Mouse (Mus musculus) splenic B cell, adult 2 months (primary cell): ENCODE results near the gene Adpgk.

ENCODE experiments used
- DNase-seq: peaks from one replicate; pipeline ENCODE4 v3.0.0-alpha.2; 2011; ENCODE audit warnings: low read depth, low spot score
- H3K27me3 ChIP-seq: 2 replicates; pipeline ENCODE4 v1.6.1; 2012; ENCODE audit warnings: mild to moderate bottlenecking, low read length, moderate library complexity, mixed read lengths; ENCODE audit not compliant: control insufficient read depth, poor library complexity, insufficient read depth, severe bottlenecking
- H3K36me3 ChIP-seq: 2 replicates; pipeline ENCODE4 v1.6.1; 2012; ENCODE audit warnings: mild to moderate bottlenecking, low read length, moderate library complexity, mixed read lengths; ENCODE audit not compliant: control insufficient read depth, poor library complexity, insufficient read depth, severe bottlenecking

Adpgk gene

GRCm38 (mm10) chr9:59280888-59281287, 10.5 kb upstream of the Adpgk start:
- Histone ChIP-seq H3K27me3 (no peaks in the 10 kb centered on the region), H3K36me3 (no peaks in the 10 kb centered on the region)
- DNase-seq, result no peak

DNA sequence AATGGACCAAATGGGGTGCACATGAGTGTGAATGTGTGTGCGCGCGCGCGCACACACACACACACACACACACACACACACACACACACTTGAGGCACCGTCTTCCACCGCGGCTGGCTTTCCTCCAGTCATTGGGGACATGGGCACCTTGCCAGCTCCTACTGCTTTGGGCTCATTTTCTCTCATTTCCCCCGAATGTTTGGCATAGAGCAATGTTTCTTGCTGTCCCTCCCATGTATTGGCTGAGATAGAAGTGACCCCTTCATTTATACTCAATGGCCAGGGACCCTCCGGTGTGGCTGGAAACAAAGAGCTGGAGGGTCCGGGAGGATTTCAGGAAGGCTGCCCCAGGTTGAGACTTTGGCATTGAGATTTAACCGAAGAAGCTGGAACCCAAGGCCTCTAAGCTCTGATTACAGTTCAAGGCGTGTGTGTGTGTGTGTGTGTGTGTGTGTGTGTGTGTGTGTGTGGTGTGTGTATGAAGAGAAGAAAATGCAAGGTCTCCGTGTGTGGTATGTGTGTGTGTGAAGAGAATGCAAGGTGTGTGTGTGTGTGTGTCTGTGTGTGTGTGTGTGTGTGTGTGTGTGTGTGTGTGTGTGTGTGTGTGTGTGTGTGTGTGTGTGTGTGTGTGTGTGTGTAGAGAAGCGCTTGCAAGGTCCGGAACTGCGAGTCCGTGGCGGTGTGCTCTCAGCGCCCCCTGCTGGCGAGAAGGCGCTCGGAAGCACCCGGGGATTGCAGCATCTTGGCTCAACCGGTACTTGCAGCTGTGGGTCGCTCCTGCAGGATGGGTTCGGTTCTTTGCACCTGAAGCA, 9.3 kb upstream of the Adpgk start:
- Histone ChIP-seq H3K27me3 (no peaks in the 10 kb centered on the region), H3K36me3 (no peaks in the 10 kb centered on the region)
- peak; percentile 83 for DNase-seq

DNA sequence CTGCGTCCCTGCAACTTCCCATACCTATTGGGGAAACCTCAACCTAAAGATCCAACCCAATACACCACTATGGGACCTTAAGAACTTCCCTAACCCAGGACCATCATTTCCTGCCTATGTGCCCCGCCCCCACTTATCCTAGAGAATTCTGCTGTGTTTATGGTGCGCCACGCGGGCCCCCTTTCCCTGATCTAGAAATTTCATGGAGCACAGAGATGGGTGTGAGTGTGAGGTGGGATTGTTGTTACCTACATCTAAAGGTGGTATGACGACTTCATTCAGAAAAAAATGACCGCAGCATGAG, 8.7 kb upstream of the Adpgk start:
- no peaks in the 10 kb centered on the region for H3K36me3 ChIP-seq
- no peaks in the 10 kb centered on the region for H3K27me3 ChIP-seq
- DNase-seq, result no peak

GRCm38 (mm10) chr9:59285614-59286013, 5.7 kb upstream of the Adpgk start:
- DNase-seq, result no peak
- Histone ChIP-seq H3K36me3 (no peaks in the 10 kb centered on the region), H3K27me3 (no peaks in the 10 kb centered on the region)

DNA sequence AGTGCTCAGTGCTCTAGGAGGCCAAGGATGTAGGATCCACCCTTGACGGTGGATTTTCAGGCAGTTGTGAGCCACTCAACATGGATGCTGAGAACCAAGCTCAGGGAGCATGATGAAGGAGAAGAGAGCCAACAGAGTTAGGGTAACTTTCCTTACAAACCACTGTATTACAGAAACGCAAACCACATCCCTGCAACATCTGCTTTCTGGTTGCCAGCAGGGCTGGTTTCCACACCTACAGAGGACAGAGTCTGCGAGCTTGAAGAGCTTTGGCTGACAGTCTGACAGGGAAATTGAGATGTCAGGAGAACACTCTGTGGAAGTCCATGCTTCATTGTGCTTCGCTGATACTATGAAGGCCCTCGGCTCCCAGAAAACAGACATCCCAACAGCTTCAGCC, 3.3 kb upstream of the Adpgk start:
- no peak for DNase-seq
- H3K36me3 ChIP-seq, result no peaks in the 10 kb centered on the region
- no peaks in the 10 kb centered on the region for H3K27me3 ChIP-seq

- H3K36me3 ChIP-seq, result no peaks in the 10 kb centered on the region
- DNase-seq, result no peak
- H3K27me3 ChIP-seq, result no peaks in the 10 kb centered on the region
Observed at GRCm38 (mm10) chr9:59288685-59289410, 2.5 kb upstream of the Adpgk start.

DNA sequence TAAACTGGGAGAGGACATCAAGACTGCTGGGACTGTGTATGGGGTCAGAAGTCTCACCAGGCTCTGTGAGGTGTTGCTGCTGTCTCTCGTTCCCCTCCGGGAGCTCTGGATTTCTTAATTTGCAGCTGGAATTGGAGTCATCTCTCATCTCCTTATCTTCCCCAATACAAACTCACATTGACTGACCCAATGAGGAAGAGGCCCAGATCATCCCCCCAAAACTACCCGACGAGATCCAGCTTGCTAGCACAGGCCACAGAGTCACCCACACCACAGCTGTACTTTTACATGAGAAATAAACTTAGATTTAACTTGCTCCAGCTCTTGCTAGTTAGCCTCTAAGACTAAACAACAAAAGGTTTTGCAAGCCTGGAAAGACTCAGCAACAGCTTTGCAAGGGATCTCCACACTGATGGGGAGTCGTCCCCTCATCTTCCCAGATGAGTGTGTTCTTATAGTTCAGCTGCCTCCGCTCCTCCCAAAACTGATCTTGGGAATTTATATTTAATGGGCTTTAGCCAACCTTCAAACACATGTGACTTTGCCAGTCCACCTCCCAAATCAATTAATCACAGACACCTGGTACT, 1.7 kb upstream of the Adpgk start:
- no peaks in the 10 kb centered on the region for H3K27me3 ChIP-seq
- no peaks in the 10 kb centered on the region for H3K36me3 ChIP-seq
- DNase-seq, result no peak

- H3K36me3 ChIP-seq, result no peaks in the 10 kb centered on the region
- H3K27me3 ChIP-seq, result no peaks in the 10 kb centered on the region
- DNase-seq, result peak; percentile 69
Observed at GRCm38 (mm10) chr9:59291688-59292492, 532 bp downstream of the Adpgk start.

GRCm38 (mm10) chr9:59292493-59292875, 1.1 kb downstream of the Adpgk start:
- Histone ChIP-seq H3K36me3 (no peaks in the 10 kb centered on the region), H3K27me3 (no peaks in the 10 kb centered on the region)
- no peak for DNase-seq

DNA sequence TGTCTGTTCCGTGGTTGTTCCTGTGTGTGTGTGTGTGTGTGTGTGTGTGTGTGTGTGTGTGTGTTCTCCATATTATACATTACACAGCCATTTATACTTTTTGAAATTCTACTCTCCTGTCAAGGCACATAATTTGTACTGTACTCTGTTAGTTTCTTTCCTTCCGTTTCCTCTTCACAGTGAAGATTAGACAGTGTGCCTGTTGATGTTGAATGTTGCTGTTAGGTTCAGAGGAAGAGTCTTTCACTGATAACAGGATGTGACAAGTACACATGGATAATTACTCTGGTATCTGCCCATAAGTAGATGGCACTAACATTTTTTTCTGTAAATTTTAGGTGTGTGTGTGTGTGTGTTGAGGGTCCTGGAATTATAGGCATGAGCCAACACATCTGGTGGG, 5.1 kb downstream of the Adpgk start:
- H3K27me3 ChIP-seq, result no peaks in the 10 kb centered on the region
- DNase-seq, result no peak
- H3K36me3 ChIP-seq, result peaks cover 7% of the 10 kb centered on the region; the same call in 1 of the 2 replicates

- no peak for DNase-seq
- peaks cover 5% of the 10 kb centered on the region for H3K36me3 ChIP-seq
- no peaks in the 10 kb centered on the region for H3K27me3 ChIP-seq
Observed at GRCm38 (mm10) chr9:59307890-59308289, 16.5 kb downstream of the Adpgk start.

GRCm38 (mm10) chr9:59310582-59311283, 19.4 kb downstream of the Adpgk start:
- H3K36me3 ChIP-seq, result peaks cover 14% of the 10 kb centered on the region
- no peak for DNase-seq

GRCm38 (mm10) chr9:59311284-59311670, 19.9 kb downstream of the Adpgk start:
- no peak for DNase-seq
- no peaks in the 10 kb centered on the region for H3K27me3 ChIP-seq
- H3K36me3 ChIP-seq, result peaks cover 16% of the 10 kb centered on the region

More at GRCm38 (mm10) chr9:59310582-59311283, 19.4 kb downstream of the Adpgk start:
- no peaks in the 10 kb centered on the region for H3K27me3 ChIP-seq

DNA sequence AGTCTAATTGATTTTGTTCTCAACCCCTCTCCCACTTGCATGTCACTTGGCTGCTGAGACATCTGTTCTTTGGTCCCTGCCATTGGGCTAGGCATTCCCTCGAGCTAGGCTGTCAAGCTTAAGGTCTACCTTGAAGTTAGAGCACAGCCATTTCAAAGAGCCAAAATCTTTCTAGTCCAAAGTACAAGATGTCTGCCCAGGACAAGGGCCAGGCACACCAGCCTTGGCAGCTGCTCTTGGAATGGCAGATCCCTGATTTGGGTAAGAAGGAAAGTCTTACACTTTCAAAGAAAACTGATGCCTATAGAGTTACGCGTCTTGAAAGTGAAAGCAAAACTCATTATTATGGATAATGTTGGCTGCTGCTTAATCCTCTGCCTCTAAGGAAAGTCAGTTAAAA, 24.8 kb downstream of the Adpgk start:
- H3K36me3 ChIP-seq, result peaks cover 18% of the 10 kb centered on the region
- no peaks in the 10 kb centered on the region for H3K27me3 ChIP-seq
- no peak for DNase-seq
